Mouse (Mus musculus) heart, embryonic 13.5 days (tissue): Measurements from ENCODE around the gene Rhbdd2. TPM values are rescaled to one million over a fixed set of nuclear protein-coding genes. Genes with fewer than 3 reads are reported as not detected.

Experiments used
- ATAC-seq: fragments of 200-750 bp; cut with Nextera tagmentation; 2 replicates; pipeline ENCODE4 v1.8.0; 2017; ENCODE audit warnings: moderate TSS enrichment; ENCODE audit not compliant: insufficient number of reproducible peaks, low FRiP score, low TSS enrichment; ENCODE audit errors: extremely low read depth
- H3K27ac ChIP-seq: fragments of 300-500 bp; sonication (generic); replicated peaks from 2 replicates; pipeline ENCODE4 v1.5.1; 2015; ENCODE audit warnings: moderate library complexity, mild to moderate bottlenecking, inconsistent platforms
- H3K27me3 ChIP-seq: fragments of 300-500 bp; sonication (generic); replicated peaks from 2 replicates; pipeline ENCODE4 v1.6.1; 2015; ENCODE audit warnings: mild to moderate bottlenecking, inconsistent platforms
- H3K36me3 ChIP-seq: fragments of 300-500 bp; sonication (generic); 2 replicates; pipeline ENCODE4 v1.6.1; 2015; ENCODE audit warnings: mild to moderate bottlenecking, inconsistent platforms
- H3K4me1 ChIP-seq: fragments of 300-500 bp; sonication (generic); 2 replicates; pipeline ENCODE4 v1.6.1; 2015; ENCODE audit warnings: inconsistent platforms
- H3K4me2 ChIP-seq: fragments of 300-500 bp; sonication (generic); 2 replicates; pipeline ENCODE4 v1.6.1; 2015; ENCODE audit warnings: inconsistent platforms, mild to moderate bottlenecking, moderate library complexity
- H3K4me3 ChIP-seq: fragments of 300-500 bp; sonication (generic); 2 replicates; pipeline ENCODE4 v1.5.1; 2015; ENCODE audit warnings: moderate library complexity, mild to moderate bottlenecking, inconsistent platforms
- H3K9ac ChIP-seq: fragments of 300-500 bp; sonication (generic); 2 replicates; pipeline ENCODE4 v1.6.1; 2015; ENCODE audit warnings: inconsistent platforms, mild to moderate bottlenecking, moderate library complexity
- H3K9me3 ChIP-seq: fragments of 300-500 bp; sonication (generic); 2 replicates; pipeline ENCODE4 v1.6.1; 2016; ENCODE audit warnings: inconsistent platforms
- WGBS: fragments of 180-500 bp; shearing (Covaris S2); methylation state at CpG from one replicate; pipeline ENCODE4 v1.1.7; 2015; ENCODE audit warnings: mixed read lengths; 5-methylcytosine and 5-hydroxymethylcytosine counted together
- polyA plus RNA-seq: library from polyadenylated mRNA; unstranded; fragments of >200 nt; fragmentation: Nextera tagmentation; extraction: Ambion mirVana; gene quantifications from 2 replicates; pipeline ENCODE4 v1.2.1, GENCODE M21; 2015

The Rhbdd2 gene
- polyA plus RNA-seq, 1 experiment from 2014 or later: 32.4 TPM

DNA sequence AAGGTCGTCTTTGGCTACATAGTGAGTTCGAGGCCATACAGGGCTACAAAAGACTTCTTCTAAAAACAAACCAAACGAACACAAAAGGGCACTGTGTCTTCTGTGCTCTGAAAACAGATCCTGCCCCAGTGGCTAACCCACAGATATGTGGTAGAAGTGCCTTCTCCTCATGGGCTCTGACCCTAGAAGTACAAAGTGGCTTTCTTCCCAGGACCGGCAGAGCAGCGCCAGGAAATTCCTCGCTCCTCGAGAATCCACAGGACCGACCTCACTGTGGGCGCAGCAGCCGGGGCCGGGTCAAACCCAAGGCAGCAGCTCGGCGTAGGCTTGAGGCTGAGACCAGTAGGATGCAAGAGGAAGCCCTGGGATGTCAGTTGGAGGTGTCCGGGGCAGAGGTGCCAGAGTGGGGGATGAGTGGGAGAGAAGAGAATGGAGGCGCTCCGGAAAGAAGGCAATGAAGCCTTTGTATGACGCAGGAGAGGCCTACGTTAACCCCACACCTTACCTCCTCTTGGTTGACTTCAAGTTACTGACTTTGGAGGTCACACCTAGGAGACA, 9.3 kb upstream of the Rhbdd2 start:
- Histone ChIP-seq H3K27ac (no peak overlapping the region), H3K4me3 (no peak overlapping the region), H3K4me2 (no peak overlapping the region), H3K27me3 (peaks cover 5% of the 10 kb centered on the region; the same call in 1 of the 2 replicates), H3K9me3 (no peaks in the 10 kb centered on the region), H3K9ac (no peak overlapping the region), H3K36me3 (no peaks in the 10 kb centered on the region), H3K4me1 (no peaks in the 10 kb centered on the region)
- WGBS: 80% methylated on average over 18 of the region's 18 CpGs
- ATAC-seq: no peak

DNA sequence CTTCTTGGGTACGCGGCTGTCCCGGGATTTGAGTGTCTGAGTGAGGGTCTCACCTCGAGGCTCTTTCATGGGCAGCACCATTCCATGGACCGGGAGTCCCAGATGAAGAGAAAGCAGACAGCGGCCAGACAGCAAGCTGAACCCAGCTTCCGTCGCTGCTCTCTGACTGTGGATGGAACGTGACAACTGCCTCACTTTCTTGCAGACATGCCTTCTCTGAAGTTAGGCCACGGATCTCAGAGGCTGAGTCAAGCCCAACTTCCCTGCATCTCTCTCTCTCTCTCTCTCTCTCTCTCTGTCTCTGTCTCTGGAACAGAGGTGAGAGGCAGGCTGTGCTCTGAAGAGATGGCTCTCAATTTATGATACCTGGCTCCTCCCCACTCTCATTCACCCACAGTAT, 3.5 kb upstream of the Rhbdd2 start:
- Histone ChIP-seq H3K4me2 (0 out of 2 replicates have a peak overlapping the region, but pooled peaks have one; percentile 22), H3K9me3 (no peaks in the 10 kb centered on the region), H3K27me3 (no peaks in the 10 kb centered on the region), H3K9ac (no peak overlapping the region), H3K4me3 (no peak overlapping the region), H3K36me3 (no peaks in the 10 kb centered on the region), H3K27ac (no peak overlapping the region; the same call in 1 of the 2 replicates), H3K4me1 (peaks cover 11% of the 10 kb centered on the region)
- WGBS: 45% methylated on average over 10 of the region's 10 CpGs
- ATAC-seq: no peak

DNA sequence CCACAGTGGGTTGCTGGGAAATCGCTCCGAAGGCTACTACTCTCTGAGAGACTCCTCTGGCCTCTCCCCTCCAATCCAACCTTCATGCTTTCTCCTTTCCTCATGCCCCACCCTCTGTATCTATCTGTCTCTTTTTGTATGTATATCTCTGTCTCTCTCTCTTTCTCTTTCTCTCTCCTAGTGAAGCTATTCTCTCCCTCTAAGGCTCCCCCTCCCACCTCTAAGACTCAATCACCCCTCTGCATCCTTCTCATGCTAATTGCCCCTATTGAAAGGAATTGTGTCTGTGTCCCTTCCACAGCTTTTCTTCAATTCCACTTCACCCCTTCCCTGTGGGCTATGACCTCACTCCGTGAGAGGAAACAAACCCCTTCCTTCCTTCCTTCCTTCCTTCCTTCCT, 3.0 kb upstream of the Rhbdd2 start:
- Histone ChIP-seq H3K4me2 (no peak overlapping the region), H3K4me3 (no peak overlapping the region), H3K4me1 (peaks cover 11% of the 10 kb centered on the region), H3K27ac (no peak overlapping the region), H3K9ac (no peak overlapping the region), H3K9me3 (no peaks in the 10 kb centered on the region), H3K36me3 (no peaks in the 10 kb centered on the region), H3K27me3 (no peaks in the 10 kb centered on the region)
- ATAC-seq: no peak
- WGBS: 75% methylated on average over 3 of the region's 3 CpGs

DNA sequence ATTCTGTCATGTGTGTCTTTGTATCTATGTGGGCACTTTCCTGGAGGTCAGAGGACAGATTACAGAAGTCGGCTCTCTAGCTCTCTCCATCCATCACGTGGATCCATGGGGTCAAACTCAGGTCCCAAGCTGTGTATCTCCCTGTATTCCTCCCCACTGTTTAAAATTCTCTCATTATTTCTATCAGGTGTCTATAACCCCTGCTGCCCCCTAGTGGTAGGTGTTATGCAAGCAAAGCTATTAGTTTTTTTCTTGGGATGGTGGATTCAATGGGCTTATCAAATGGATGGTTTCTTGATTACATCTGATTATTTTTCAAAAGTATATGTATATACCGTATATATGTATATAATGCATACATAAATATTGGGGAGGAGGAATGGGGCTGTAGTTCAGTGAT, 1.8 kb upstream of the Rhbdd2 start:
- H3K36me3 ChIP-seq: peaks cover 7% of the 10 kb centered on the region
- WGBS: 21% methylated on average over 3 of the region's 3 CpGs
- H3K4me2 ChIP-seq: no peak overlapping the region
- H3K4me3 ChIP-seq: no peak overlapping the region
- no peaks in the 10 kb centered on the region for H3K9me3 ChIP-seq
- no peak overlapping the region for H3K27ac ChIP-seq
- no peak for ATAC-seq
- peaks cover 11% of the 10 kb centered on the region for H3K4me1 ChIP-seq
- no peak overlapping the region for H3K9ac ChIP-seq
- no peaks in the 10 kb centered on the region for H3K27me3 ChIP-seq

DNA sequence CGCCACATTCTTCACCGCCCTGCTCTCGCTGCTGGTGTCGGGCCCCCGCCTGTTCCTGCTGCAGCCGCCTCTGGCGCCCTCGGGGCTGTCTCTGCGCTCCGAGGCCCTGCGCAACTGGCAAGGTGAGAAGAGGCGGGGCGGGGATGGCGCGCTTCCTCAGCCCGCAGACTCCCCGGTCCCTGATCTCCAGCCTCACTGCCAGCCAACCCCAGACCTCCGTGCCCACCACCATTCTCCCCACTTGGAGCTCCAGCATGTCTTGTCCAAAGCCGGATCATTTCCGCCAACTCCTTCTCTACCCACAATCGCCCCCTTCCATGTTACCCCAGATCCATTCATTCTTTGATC, 353 bp downstream of the Rhbdd2 start:
- Histone ChIP-seq H3K4me1 (peaks cover 11% of the 10 kb centered on the region), H3K9me3 (no peaks in the 10 kb centered on the region), H3K4me2 (peak overlapping the region; percentile 75), H3K27me3 (no peaks in the 10 kb centered on the region), H3K36me3 (peaks cover 28% of the 10 kb centered on the region), H3K9ac (peak overlapping the region; percentile 89), H3K27ac (peak overlapping the region; percentile 83), H3K4me3 (peak overlapping the region; percentile 82)
- ATAC-seq: no peak
- WGBS: under 1% methylated on average over 20 of the region's 21 CpGs

- no peak overlapping the region for H3K27ac ChIP-seq
- WGBS: 64% methylated on average over 6 of the region's 7 CpGs
- H3K4me3 ChIP-seq: no peak overlapping the region
- no peak overlapping the region for H3K4me2 ChIP-seq
- no peak for ATAC-seq
- no peak overlapping the region for H3K9ac ChIP-seq
- H3K9me3 ChIP-seq: no peaks in the 10 kb centered on the region
- H3K4me1 ChIP-seq: no peaks in the 10 kb centered on the region; the same call in 1 of the 2 replicates
- H3K27me3 ChIP-seq: no peaks in the 10 kb centered on the region
- peaks cover 74% of the 10 kb centered on the region for H3K36me3 ChIP-seq
These were observed 7.5 kb downstream of the Rhbdd2 start for GRCm38 (mm10) chr5:135639760-135640458.

DNA sequence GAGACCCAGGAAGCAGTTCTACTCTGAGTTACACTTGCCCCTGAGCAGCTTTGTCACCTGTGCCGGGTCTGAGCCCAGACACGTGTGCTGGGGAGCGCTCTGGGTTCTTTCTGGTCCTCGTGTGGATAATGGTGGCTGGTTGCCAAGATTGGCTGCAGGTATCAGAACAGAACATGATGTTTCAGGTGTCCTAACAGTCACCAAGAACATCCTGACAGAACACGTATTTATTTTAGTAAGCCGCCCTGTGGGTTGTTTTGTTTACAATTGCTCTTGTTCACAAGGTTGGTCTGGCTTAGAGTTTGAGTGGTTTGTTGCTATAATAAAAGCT, 8.0 kb downstream of the Rhbdd2 start:
- Histone ChIP-seq H3K4me3 (no peak overlapping the region), H3K9me3 (no peaks in the 10 kb centered on the region), H3K9ac (no peak overlapping the region), H3K27ac (no peak overlapping the region), H3K4me1 (no peaks in the 10 kb centered on the region; the same call in 1 of the 2 replicates), H3K4me2 (no peak overlapping the region), H3K27me3 (no peaks in the 10 kb centered on the region), H3K36me3 (peaks cover 69% of the 10 kb centered on the region)
- no peak for ATAC-seq
- 76% methylated on average over 6 of the region's 6 CpGs for WGBS

DNA sequence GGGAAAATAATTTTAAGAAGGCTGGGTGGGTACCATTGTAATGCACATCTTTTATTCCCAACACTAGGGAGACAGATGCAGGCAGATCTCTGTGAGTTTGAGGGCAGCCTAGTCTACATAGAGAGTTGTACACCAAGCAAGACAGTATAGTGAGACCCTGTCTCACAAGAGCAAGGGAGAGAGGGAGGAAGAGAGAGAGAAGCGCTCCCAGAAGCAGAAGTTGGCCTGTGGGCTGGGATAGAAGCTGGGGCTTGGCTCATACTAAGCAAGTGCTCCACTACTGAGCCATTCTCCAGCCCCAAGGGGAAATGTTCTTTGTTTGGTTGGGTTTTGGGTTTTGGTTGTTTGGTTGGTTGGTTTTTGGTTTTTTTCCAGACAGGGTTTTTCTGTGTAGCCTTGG, 8.6 kb downstream of the Rhbdd2 start:
- 90% methylated on average over 1 of the region's 1 CpGs for WGBS
- H3K36me3 ChIP-seq: peaks cover 63% of the 10 kb centered on the region

DNA sequence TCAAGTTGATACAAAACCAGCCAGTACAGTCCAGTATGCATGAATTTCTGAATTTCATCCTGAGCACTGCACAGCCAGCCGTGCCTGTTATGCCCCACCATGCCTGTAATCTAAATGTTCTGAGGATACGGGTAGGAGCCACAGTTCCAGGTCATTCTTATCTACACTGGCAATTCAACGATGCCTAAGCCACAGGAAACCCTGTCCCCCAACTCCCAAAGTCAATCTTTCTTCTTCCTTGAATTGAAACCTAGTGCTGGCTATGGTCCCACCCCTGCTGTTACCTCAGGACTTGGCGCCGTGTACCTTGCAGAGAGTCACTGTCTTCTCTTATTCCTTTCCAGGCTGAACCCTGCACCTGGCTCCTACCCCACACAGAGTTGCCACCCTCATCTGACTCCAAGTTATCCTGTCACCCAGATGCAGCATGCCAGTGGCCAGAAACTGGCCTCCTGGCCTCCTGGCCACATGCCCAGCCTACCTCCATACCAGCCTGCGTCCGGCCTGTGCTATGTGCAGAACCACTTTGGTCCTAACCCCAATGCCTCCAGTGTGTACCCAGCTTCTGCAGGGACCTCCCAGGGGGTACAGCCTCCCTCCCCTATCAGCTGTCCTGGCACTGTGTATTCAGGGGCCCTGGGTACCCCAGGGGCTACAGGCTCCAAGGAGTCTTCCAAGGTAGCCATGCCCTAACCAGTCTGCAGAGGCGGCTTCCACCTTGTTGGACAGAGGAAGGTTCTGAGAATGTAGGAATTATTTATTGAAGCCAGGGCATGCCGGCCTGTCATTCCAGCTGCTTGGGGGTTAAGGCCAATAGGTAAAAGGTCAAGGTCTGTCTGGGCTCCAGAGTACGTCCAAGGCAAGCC, 10.5 kb downstream of the Rhbdd2 start:
- Histone ChIP-seq H3K4me3 (no peak overlapping the region), H3K27me3 (no peaks in the 10 kb centered on the region), H3K4me2 (no peak overlapping the region), H3K9ac (no peak overlapping the region), H3K4me1 (no peaks in the 10 kb centered on the region; the same call in 1 of the 2 replicates), H3K9me3 (no peaks in the 10 kb centered on the region), H3K27ac (no peak overlapping the region), H3K36me3 (peaks cover 44% of the 10 kb centered on the region)
- WGBS: 76% methylated on average over 10 of the region's 10 CpGs
- ATAC-seq: no peak

More for the DNA sequence above, 8.6 kb downstream of the Rhbdd2 start:
- Histone ChIP-seq H3K27ac (no peak overlapping the region), H3K9me3 (no peaks in the 10 kb centered on the region), H3K27me3 (no peaks in the 10 kb centered on the region), H3K4me3 (no peak overlapping the region), H3K4me1 (no peaks in the 10 kb centered on the region; the same call in 1 of the 2 replicates), H3K9ac (no peak overlapping the region), H3K4me2 (no peak overlapping the region)
- no peak for ATAC-seq

GRCm38 (mm10) chr5:135643552-135643842, 11.1 kb downstream of the Rhbdd2 start:
- 70% methylated on average over 1 of the region's 1 CpGs for WGBS
- ATAC-seq: no peak

DNA sequence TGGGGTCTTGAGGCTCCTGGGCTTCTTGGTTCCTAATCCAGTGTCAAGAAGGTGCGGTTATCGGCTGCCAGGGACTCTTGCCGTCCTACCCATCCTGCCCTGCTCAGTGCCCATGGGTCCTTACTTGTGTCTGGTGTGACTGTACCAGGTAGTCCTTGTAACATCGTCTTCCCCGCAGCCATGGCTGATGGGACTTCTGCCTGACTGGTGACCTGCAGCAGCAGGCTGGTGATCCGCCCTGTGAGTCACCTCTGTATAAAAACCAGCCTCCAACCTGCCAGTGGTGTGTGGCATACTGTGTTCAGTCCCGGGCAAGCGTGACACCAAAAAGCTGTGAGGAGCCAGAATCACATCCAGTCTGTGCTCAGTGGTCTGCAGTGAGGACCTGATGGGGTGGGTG, 11.5 kb downstream of the Rhbdd2 start:
- Histone ChIP-seq H3K27ac (no peak overlapping the region), H3K9me3 (no peaks in the 10 kb centered on the region), H3K4me3 (no peak overlapping the region), H3K9ac (no peak overlapping the region), H3K27me3 (no peaks in the 10 kb centered on the region), H3K4me2 (no peak overlapping the region), H3K36me3 (peaks cover 35% of the 10 kb centered on the region), H3K4me1 (no peaks in the 10 kb centered on the region; the same call in 1 of the 2 replicates)
- ATAC-seq: no peak
- WGBS: 90% methylated on average over 8 of the region's 8 CpGs

More at GRCm38 (mm10) chr5:135643552-135643842, 11.1 kb downstream of the Rhbdd2 start:
- Histone ChIP-seq H3K4me1 (no peaks in the 10 kb centered on the region; the same call in 1 of the 2 replicates), H3K27ac (no peak overlapping the region), H3K4me3 (no peak overlapping the region), H3K9me3 (no peaks in the 10 kb centered on the region), H3K9ac (no peak overlapping the region), H3K4me2 (no peak overlapping the region), H3K36me3 (peaks cover 39% of the 10 kb centered on the region), H3K27me3 (no peaks in the 10 kb centered on the region)
